Mouse (Mus musculus) right cerebral cortex, adult 2 months (tissue): ENCODE measurements around the gene Sppl2c.
A peak's percentile ranks its signal among the peaks of the same experiment; 100 is the strongest.
"Not testable (repeated sequence)": the region's sequence is repeated elsewhere in the genome, so short reads cannot be mapped to it uniquely, and the experiment has no call there.

Experiments
- DNase-seq, 2 experiments: peaks; one replicate each; pipeline ENCODE4 v3.0.0; 2021 to 2022; ENCODE audit warnings: low spot score in 2 of 2

Sppl2c gene

GRCm38 (mm10) chr11:104195791-104196190 is 9.7 kb downstream of the Sppl2c start:
- peak; percentile 98 for DNase-seq

- no peak for DNase-seq
These were observed 11.7 kb downstream of the Sppl2c start for GRCm38 (mm10) chr11:104197861-104198260.

GRCm38 (mm10) chr11:104203271-104203670 is 17.1 kb downstream of the Sppl2c start:
- no peak for DNase-seq

- DNase-seq: no peak
These were observed 20.4 kb downstream of the Sppl2c start for GRCm38 (mm10) chr11:104206573-104206972.

GRCm38 (mm10) chr11:104209041-104209440 is 22.9 kb downstream of the Sppl2c start:
- no peak for DNase-seq

GRCm38 (mm10) chr11:104211251-104211650 is 25.1 kb downstream of the Sppl2c start:
- no peak for DNase-seq

GRCm38 (mm10) chr11:104214128-104214527 is 28.0 kb downstream of the Sppl2c start:
- DNase-seq: not testable (repeated sequence)

GRCm38 (mm10) chr11:104218075-104218474 is 31.9 kb downstream of the Sppl2c start:
- DNase-seq: no peak

- DNase-seq: no peak
These were observed 34.2 kb downstream of the Sppl2c start for GRCm38 (mm10) chr11:104220291-104220690.

- DNase-seq: no peak
These were observed 35.6 kb downstream of the Sppl2c start for GRCm38 (mm10) chr11:104221751-104222150.

- DNase-seq: no peak
These were observed 37.2 kb downstream of the Sppl2c start for GRCm38 (mm10) chr11:104223301-104223700.

- DNase-seq: no peak
These were observed 43.3 kb downstream of the Sppl2c start for GRCm38 (mm10) chr11:104229391-104229790.

GRCm38 (mm10) chr11:104230066-104230778 is 44.1 kb downstream of the Sppl2c start:
- DNase-seq: no peak

- DNase-seq: peak; percentile 93 to 94
These were observed 45.1 kb downstream of the Sppl2c start, which contains the start of gene Mapt for GRCm38 (mm10) chr11:104231041-104231911. Gene Mapt, plus strand, starts transcription at chr11:104231390.

GRCm38 (mm10) chr11:104232141-104233061 is 46.3 kb downstream of the Sppl2c start:
- DNase-seq: peak; percentile 71 to 76

- no peak for DNase-seq
These were observed 47.0 kb downstream of the Sppl2c start for GRCm38 (mm10) chr11:104233101-104233500.

- no peak for DNase-seq
These were observed 47.6 kb downstream of the Sppl2c start for GRCm38 (mm10) chr11:104233574-104234206.

GRCm38 (mm10) chr11:104234680-104235079 is 48.6 kb downstream of the Sppl2c start:
- DNase-seq: no peak

GRCm38 (mm10) chr11:104235881-104236280 is 49.8 kb downstream of the Sppl2c start:
- DNase-seq: no peak

- peak in 1 of 2 experiments; percentile 40 for DNase-seq
These were observed 51.1 kb downstream of the Sppl2c start for GRCm38 (mm10) chr11:104237226-104237625.
